Mouse (Mus musculus) hindbrain, embryonic 10.5 days (tissue): Measurements from ENCODE around the gene Pop4. TPM values are rescaled to one million over a fixed set of nuclear protein-coding genes. Genes with fewer than 3 reads are reported as not detected.

Source experiments
- DNase-seq: peaks from one replicate; pipeline ENCODE4 v3.0.0-alpha.2; 2017; ENCODE audit warnings: low spot score
- H3K27ac ChIP-seq: fragments of 300-500 bp; sonication (generic); 2 replicates; pipeline ENCODE4 v1.5.1; 2016; ENCODE audit warnings: mild to moderate bottlenecking, moderate library complexity
- H3K27me3 ChIP-seq: fragments of 300-500 bp; sonication (generic); 2 replicates; pipeline ENCODE4 v1.6.1; 2016; ENCODE audit warnings: mild to moderate bottlenecking; ENCODE audit not compliant: poor library complexity, insufficient read depth, severe bottlenecking
- H3K36me3 ChIP-seq: fragments of 300-500 bp; sonication (generic); 2 replicates; pipeline ENCODE4 v1.6.1; 2016; ENCODE audit warnings: mild to moderate bottlenecking, moderate library complexity
- H3K4me1 ChIP-seq: fragments of 300-500 bp; sonication (generic); replicated peaks from 2 replicates; pipeline ENCODE4 v1.6.1; 2016; ENCODE audit warnings: mild to moderate bottlenecking
- H3K4me3 ChIP-seq: fragments of 300-500 bp; sonication (generic); 2 replicates; pipeline ENCODE4 v1.5.1; 2016; ENCODE audit warnings: mild to moderate bottlenecking, moderate library complexity
- H3K9me3 ChIP-seq: fragments of 300-500 bp; sonication (generic); 2 replicates; pipeline ENCODE4 v1.6.1; 2016; ENCODE audit warnings: mild to moderate bottlenecking, moderate library complexity
- WGBS: fragments of 180-500 bp; shearing (Covaris S2); methylation state at CpG from one replicate; pipeline ENCODE4 v1.1.7; 2016; 5-methylcytosine and 5-hydroxymethylcytosine counted together
- polyA plus RNA-seq: library from polyadenylated mRNA; unstranded; fragments of >200 nt; fragmentation: Nextera tagmentation; extraction: Ambion mirVana; gene quantifications from 2 replicates; pipeline ENCODE4 v1.2.1, GENCODE M21; 2016

Gene Pop4
- polyA plus RNA-seq, 1 experiment from 2014 or later, result 92.3 TPM

DNA sequence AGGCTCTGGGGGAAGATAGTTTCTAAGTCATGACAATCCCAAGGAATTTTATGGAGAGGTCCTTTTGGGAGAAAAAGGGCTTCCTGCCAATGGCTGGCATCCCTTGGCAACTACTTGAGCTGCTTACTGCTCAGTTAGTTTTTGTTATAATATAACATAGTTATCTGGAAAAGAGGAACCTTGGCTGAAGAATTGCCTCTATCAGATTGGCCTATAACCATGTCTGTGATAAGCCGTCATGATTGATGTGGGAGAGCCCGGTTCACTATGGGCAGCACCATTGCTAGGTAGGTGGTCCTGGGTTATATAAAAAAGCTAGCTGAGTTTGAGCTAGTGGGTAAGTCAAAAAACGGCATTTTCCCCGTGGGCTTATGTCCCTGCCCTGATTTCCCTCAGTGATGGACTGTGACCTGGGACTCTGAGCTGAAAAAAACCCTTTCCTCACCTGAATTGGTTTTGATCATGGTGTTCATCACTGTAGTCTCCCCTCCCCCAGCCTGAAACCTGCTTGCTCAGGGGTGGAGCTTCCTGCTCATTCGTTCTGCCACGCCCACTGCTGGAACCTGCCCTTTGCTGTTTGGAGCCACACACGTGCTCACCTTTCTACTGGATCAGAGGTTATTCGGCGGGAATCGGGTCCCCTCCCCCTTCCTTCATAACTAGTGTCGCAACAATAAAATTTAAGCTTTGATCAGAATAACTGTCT is 34.7 kb downstream of the Pop4 start:
- H3K4me1 ChIP-seq, result no peaks in the 10 kb centered on the region
- H3K27me3 ChIP-seq, result no peaks in the 10 kb centered on the region
- H3K36me3 ChIP-seq, result no peaks in the 10 kb centered on the region
- no peak overlapping the region for H3K27ac ChIP-seq
- H3K4me3 ChIP-seq, result no peak overlapping the region
- no peak for DNase-seq
- no peaks in the 10 kb centered on the region for H3K9me3 ChIP-seq
- WGBS, result 47% methylated on average over 11 of the region's 11 CpGs

GRCm38 (mm10) chr7:38230285-38230684 is 40.9 kb downstream of the Pop4 start:
- WGBS, result 17% methylated on average over 8 of the region's 8 CpGs
- Histone ChIP-seq H3K27ac (no peak overlapping the region), H3K36me3 (no peaks in the 10 kb centered on the region), H3K9me3 (no peaks in the 10 kb centered on the region), H3K4me1 (peaks cover 21% of the 10 kb centered on the region), H3K27me3 (peaks cover 21% of the 10 kb centered on the region), H3K4me3 (no peak overlapping the region)
- DNase-seq, result no peak

DNA sequence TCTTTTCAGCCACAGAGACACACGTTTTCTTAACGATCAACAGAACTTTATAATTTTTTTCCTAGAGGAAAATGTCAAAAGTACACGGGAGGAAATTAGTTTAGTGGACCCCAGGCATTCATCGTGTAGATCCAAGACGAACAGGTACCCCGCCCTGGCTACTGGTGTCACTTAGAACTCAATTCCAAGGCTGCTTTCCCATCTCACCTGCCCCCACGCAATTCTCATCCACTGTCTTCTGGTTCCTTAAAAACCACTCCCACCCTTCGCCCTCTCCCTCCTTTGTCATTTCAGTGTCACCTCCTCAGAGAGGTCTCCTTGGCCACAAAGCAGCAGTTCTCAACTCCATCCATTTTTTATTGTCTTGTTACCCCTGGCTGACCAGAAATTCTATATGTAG is 42.9 kb downstream of the Pop4 start:
- H3K4me1 ChIP-seq, result peaks cover 24% of the 10 kb centered on the region
- no peaks in the 10 kb centered on the region for H3K36me3 ChIP-seq
- H3K4me3 ChIP-seq, result peak overlapping the region; percentile 69
- H3K27me3 ChIP-seq, result peaks cover 21% of the 10 kb centered on the region
- H3K9me3 ChIP-seq, result no peaks in the 10 kb centered on the region
- DNase-seq, result no peak
- peak overlapping the region; percentile 78 for H3K27ac ChIP-seq
- 20% methylated on average over 8 of the region's 8 CpGs for WGBS

- under 1% methylated on average over 36 of the region's 36 CpGs for WGBS
Measured at GRCm38 (mm10) chr7:38227900-38228298, 43.3 kb downstream of the Pop4 start, which contains the start of gene Plekhf1. Gene Plekhf1, minus strand, starts transcription at chr7:38228016.

GRCm38 (mm10) chr7:38227181-38227899 is 43.9 kb downstream of the Pop4 start:
- peak overlapping the region; percentile 78 for H3K27ac ChIP-seq
- DNase-seq, result peak; percentile 70
- peaks cover 24% of the 10 kb centered on the region for H3K4me1 ChIP-seq
- no peaks in the 10 kb centered on the region for H3K9me3 ChIP-seq
- peaks cover 21% of the 10 kb centered on the region for H3K27me3 ChIP-seq
- no peaks in the 10 kb centered on the region for H3K36me3 ChIP-seq
- peak overlapping the region; percentile 69 for H3K4me3 ChIP-seq
- under 1% methylated on average over 25 of the region's 25 CpGs for WGBS

More at GRCm38 (mm10) chr7:38227900-38228298, 43.3 kb downstream of the Pop4 start, which contains the start of gene Plekhf1:
- Histone ChIP-seq H3K4me1 (peaks cover 24% of the 10 kb centered on the region), H3K36me3 (no peaks in the 10 kb centered on the region), H3K9me3 (no peaks in the 10 kb centered on the region), H3K27ac (peak within 1 kb of the TSS; percentile 78), H3K4me3 (peak within 1 kb of the TSS; percentile 69), H3K27me3 (peaks cover 21% of the 10 kb centered on the region)
- DNase-seq, result peak; percentile 93

DNA sequence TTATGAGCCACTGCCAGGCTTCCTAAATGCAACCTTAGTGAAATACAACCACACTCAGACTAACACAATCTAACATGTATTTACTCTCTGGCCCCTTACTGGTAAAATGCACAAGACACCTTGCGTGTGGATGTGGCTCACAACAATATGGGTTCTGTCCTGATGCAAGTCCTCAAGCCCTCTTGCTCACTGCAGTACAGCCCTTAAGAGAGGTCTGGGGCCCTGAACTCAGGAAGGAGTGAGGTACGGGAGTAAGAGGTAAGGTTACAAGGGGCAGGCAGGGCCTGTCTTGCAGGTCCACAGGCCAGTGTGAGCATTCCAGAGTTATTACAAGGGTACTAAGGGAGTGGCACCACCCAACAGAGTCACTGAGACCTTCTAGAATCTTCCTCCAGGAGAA is 45.0 kb downstream of the Pop4 start:
- H3K4me1 ChIP-seq, result peaks cover 24% of the 10 kb centered on the region
- H3K4me3 ChIP-seq, result peak overlapping the region; percentile 69; the same call in 1 of the 2 replicates
- no peak overlapping the region for H3K27ac ChIP-seq
- no peaks in the 10 kb centered on the region for H3K9me3 ChIP-seq
- peaks cover 4% of the 10 kb centered on the region for H3K36me3 ChIP-seq
- 76% methylated on average over 2 of the region's 2 CpGs for WGBS
- DNase-seq, result no peak
- H3K27me3 ChIP-seq, result peaks cover 21% of the 10 kb centered on the region

GRCm38 (mm10) chr7:38224577-38225369 is 46.5 kb downstream of the Pop4 start:
- Histone ChIP-seq H3K9me3 (no peaks in the 10 kb centered on the region), H3K27me3 (peaks cover 14% of the 10 kb centered on the region), H3K4me3 (no peak overlapping the region), H3K4me1 (peaks cover 24% of the 10 kb centered on the region), H3K36me3 (peaks cover 17% of the 10 kb centered on the region), H3K27ac (no peak overlapping the region)
- no peak for DNase-seq
- WGBS, result 84% methylated on average over 13 of the region's 13 CpGs

GRCm38 (mm10) chr7:38220866-38221265 is 50.4 kb downstream of the Pop4 start:
- WGBS, result 94% methylated on average over 7 of the region's 7 CpGs
- H3K4me3 ChIP-seq, result no peak overlapping the region
- no peaks in the 10 kb centered on the region for H3K27me3 ChIP-seq
- H3K9me3 ChIP-seq, result no peaks in the 10 kb centered on the region
- H3K36me3 ChIP-seq, result peaks cover 22% of the 10 kb centered on the region
- H3K4me1 ChIP-seq, result peaks cover 3% of the 10 kb centered on the region; the same call in 1 of the 2 replicates
- no peak overlapping the region for H3K27ac ChIP-seq
- DNase-seq, result no peak

- no peaks in the 10 kb centered on the region for H3K27me3 ChIP-seq
- no peaks in the 10 kb centered on the region for H3K9me3 ChIP-seq
- no peak for DNase-seq
- no peaks in the 10 kb centered on the region for H3K4me1 ChIP-seq
- H3K27ac ChIP-seq, result no peak overlapping the region
- no peak overlapping the region for H3K4me3 ChIP-seq
- H3K36me3 ChIP-seq, result peaks cover 22% of the 10 kb centered on the region
- WGBS, result 93% methylated on average over 4 of the region's 4 CpGs
Measured at GRCm38 (mm10) chr7:38219526-38219925, 51.7 kb downstream of the Pop4 start.

- no peaks in the 10 kb centered on the region for H3K4me1 ChIP-seq
- no peaks in the 10 kb centered on the region for H3K27me3 ChIP-seq
- peaks cover 22% of the 10 kb centered on the region for H3K36me3 ChIP-seq
- WGBS, result 84% methylated on average over 8 of the region's 8 CpGs
- DNase-seq, result no peak
- 0 out of 2 replicates have a peak overlapping the region, but pooled peaks have one; percentile 29 for H3K27ac ChIP-seq
- no peak overlapping the region for H3K4me3 ChIP-seq
- H3K9me3 ChIP-seq, result no peaks in the 10 kb centered on the region
Measured at GRCm38 (mm10) chr7:38218631-38219367, 52.4 kb downstream of the Pop4 start.

DNA sequence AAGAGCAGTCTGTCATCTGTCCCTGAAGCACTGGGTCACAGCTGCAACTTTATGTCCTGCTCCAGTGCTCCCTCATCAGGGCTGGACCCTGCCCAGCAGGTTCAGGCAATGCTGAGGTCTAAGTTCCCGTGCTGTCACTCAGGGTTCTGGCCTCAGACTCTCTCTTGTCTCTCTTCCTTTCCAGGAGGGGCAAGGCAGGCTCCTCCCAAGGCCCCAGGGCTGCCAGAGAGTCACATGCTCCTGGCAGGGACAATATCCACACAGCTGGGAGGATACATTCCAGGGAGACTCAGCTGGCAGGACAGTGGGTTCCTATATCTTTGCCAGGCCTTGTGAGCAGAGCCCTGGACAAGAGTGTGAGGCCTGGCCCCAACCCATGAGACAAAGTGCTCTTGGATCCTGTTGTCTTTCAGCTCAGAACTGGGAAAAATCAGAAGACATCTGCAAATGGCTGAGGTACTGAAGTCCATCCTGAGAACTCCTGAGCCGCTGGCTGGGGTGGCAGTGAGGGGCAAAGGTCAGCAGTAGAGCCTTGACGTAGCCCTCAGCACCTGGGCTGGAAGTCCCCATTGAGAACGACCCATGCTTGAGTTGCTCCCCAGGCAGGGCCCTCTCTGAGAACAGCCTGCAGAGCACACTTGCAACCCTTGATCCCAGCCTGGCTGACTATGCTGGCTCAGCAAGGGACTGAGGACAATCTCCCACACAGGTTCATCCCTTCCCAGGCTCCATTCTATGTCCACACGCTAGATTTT is 53.6 kb downstream of the Pop4 start:
- H3K4me3 ChIP-seq, result no peak overlapping the region
- 65% methylated on average over 5 of the region's 5 CpGs for WGBS
- no peaks in the 10 kb centered on the region for H3K4me1 ChIP-seq
- H3K27me3 ChIP-seq, result no peaks in the 10 kb centered on the region
- H3K36me3 ChIP-seq, result peaks cover 22% of the 10 kb centered on the region
- DNase-seq, result no peak
- no peaks in the 10 kb centered on the region for H3K9me3 ChIP-seq
- H3K27ac ChIP-seq, result no peak overlapping the region
